Mouse (Mus musculus) lung, adult 10 weeks (tissue): ENCODE data around the gene Mill2. TPM values are rescaled to one million over a fixed set of nuclear protein-coding genes. Genes with fewer than 3 reads are reported as not detected.

Experiments used
- polyA plus RNA-seq: library from polyadenylated mRNA; stranded (reverse); fragments of 350-450 nt; fragmentation: Illumina TruSeq; extraction: RNeasy Lipid Tissue Mini Kit (QIAGEN cat#74804); gene quantifications from one replicate; pipeline ENCODE4 v1.2.3, GENCODE M21; 2014; ENCODE audit warnings: low read depth, low replicate concordance; ENCODE audit not compliant: insufficient read depth

Mill2 gene
- 19.7 TPM for polyA plus RNA-seq

DNA sequence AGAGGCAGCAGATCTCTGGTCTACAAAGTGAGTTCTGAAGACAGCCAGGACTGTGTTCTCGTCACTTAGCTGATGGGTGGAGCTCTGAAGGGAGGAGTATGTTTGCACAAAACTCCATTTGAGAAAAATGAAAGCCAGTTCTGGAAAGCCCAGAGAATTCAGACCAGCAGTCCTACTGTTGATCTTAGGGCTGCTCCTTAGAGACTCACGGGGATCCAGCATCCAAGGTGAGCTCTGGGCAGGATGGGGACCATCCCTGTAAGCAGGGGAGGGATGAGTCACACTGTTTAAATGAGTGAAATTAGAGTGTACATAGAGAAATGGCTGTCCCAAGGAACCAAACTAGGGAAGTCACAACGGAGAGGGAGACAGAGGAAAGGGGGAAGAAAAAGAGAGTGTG, at the start of gene Mill2:
Mill2 (plus strand) TSS at position 102 of the 400 bp plus-strand sequence.

DNA sequence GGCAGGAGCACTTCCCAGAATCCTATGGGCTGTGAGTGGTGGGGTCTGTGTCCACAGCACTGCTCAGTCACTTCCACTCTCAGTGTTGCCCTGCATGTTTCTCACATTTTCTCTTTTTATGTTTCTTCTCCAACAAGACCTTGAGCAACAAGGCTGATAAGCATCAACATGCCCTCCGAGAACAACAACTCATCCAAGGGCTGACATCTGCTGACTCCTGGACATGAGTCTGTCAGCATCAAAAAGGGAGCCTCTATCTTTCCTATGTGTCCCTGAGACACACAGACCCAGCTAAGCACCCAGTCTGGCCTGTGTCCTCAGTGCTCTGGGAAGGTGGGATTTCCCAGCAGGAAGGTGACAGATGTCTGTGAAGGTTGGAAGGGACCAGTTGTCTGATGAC, 41.3 kb upstream of the Mill2 start, which contains the start of gene Psg19:
Psg19 (minus strand) TSS at position 101 of the 400 bp plus-strand sequence.

GRCm38 (mm10) chr7:18821507-18821906, 18.3 kb upstream of the Mill2 start, which contains the start of gene Psg17:
Gene Psg17 (minus strand): TSS chr7:18821607.

GRCm38 (mm10) chr7:18871031-18871430, 31.3 kb downstream of the Mill2 start, which contains the start of gene Pglyrp1:
Gene Pglyrp1 (plus strand): TSS chr7:18871331.

GRCm38 (mm10) chr7:18910241-18910831, 70.6 kb downstream of the Mill2 start, which contains the start of gene Ccdc61:
Gene Ccdc61 (minus strand): TSS chr7:18910415.

Other genes with a start within 250 kb of the Mill2 start
- not detected for gene Psg23, start 223.5 kb upstream of the Mill2 start, polyA plus RNA-seq
- not detected for gene Psg21, start 183.2 kb upstream of the Mill2 start, polyA plus RNA-seq
- gene Psg20, start 153.8 kb upstream of the Mill2 start, polyA plus RNA-seq = not detected
- not detected for gene Psg22, start 121.9 kb upstream of the Mill2 start, polyA plus RNA-seq
- not detected for gene Psg19, start 41.4 kb upstream of the Mill2 start, polyA plus RNA-seq
- 0.18 TPM for gene Psg17, start 18.4 kb upstream of the Mill2 start, polyA plus RNA-seq
- 36.8 TPM for gene Pglyrp1, start 31.4 kb downstream of the Mill2 start, polyA plus RNA-seq
- gene Ccdc61, start 70.4 kb downstream of the Mill2 start, polyA plus RNA-seq = 11.3 TPM
- gene Nova2, start 85.9 kb downstream of the Mill2 start, polyA plus RNA-seq = 2.6 TPM
- gene Nanos2, start 147.4 kb downstream of the Mill2 start, polyA plus RNA-seq = not detected
- 2.8 TPM for gene Mypop, start 151.3 kb downstream of the Mill2 start, polyA plus RNA-seq
- 19.2 TPM for gene Irf2bp1, start 164.1 kb downstream of the Mill2 start, polyA plus RNA-seq
- 0.19 TPM for gene Foxa3, start 183.6 kb downstream of the Mill2 start, polyA plus RNA-seq
- gene Sympk, start 184.4 kb downstream of the Mill2 start, polyA plus RNA-seq = 35.7 TPM
- not detected for gene Rsph6a, start 214.7 kb downstream of the Mill2 start, polyA plus RNA-seq
- gene Dmwd, start 236.3 kb downstream of the Mill2 start, polyA plus RNA-seq = 27.0 TPM
- gene Dmpk, start 243.9 kb downstream of the Mill2 start, polyA plus RNA-seq = 30.8 TPM